Mouse (Mus musculus) ES-Bruce4 (cell line): ENCODE data around the gene Hoxd10. TPM values are rescaled to one million over a fixed set of nuclear protein-coding genes. Genes with fewer than 3 reads are reported as not detected.

ENCODE experiments used
- H3K27ac ChIP-seq: 2 replicates; pipeline ENCODE4 v1.5.1; 2012; ENCODE audit warnings: low read length, inconsistent platforms; ENCODE audit not compliant: insufficient read depth
- H3K27me3 ChIP-seq: 2 replicates; pipeline ENCODE4 v1.6.1; 2012; ENCODE audit warnings: mild to moderate bottlenecking, low read length, inconsistent platforms; ENCODE audit not compliant: control insufficient read depth, poor library complexity, insufficient read depth, severe bottlenecking
- H3K36me3 ChIP-seq: 2 replicates; pipeline ENCODE4 v1.6.1; 2012; ENCODE audit warnings: inconsistent platforms, mild to moderate bottlenecking, low read length, moderate library complexity; ENCODE audit not compliant: control insufficient read depth, poor library complexity, insufficient read depth, severe bottlenecking
- H3K4me1 ChIP-seq: one replicate; pipeline ENCODE4 v1.8.1; 2011; ENCODE audit warnings: low read length; ENCODE audit not compliant: control insufficient read depth, insufficient read depth
- H3K4me3 ChIP-seq: 2 replicates; pipeline ENCODE4 v1.5.1; 2011; ENCODE audit warnings: low read depth, mild to moderate bottlenecking, low read length
- H3K9ac ChIP-seq: 2 replicates; pipeline ENCODE4 v1.6.1; 2012; ENCODE audit warnings: low read depth, mild to moderate bottlenecking, inconsistent platforms; ENCODE audit not compliant: poor library complexity, severe bottlenecking
- H3K9me3 ChIP-seq: replicated peaks from 2 replicates; pipeline ENCODE4 v1.6.1; 2012; ENCODE audit warnings: mild to moderate bottlenecking, low read length, inconsistent platforms; ENCODE audit not compliant: control insufficient read depth, poor library complexity, insufficient read depth, severe bottlenecking
- CTCF ChIP-seq: IDR thresholded peaks from one replicate; pipeline ENCODE4 v1.8.1; 2011; ENCODE audit warnings: low read depth, low read length
- EP300 ChIP-seq: IDR thresholded peaks from 2 replicates; pipeline ENCODE4 v1.6.1; 2011; ENCODE audit warnings: low read depth, low read length; ENCODE audit not compliant: insufficient read depth
- POLR2A ChIP-seq: IDR thresholded peaks from one replicate; pipeline ENCODE4 v1.8.1; 2011; ENCODE audit warnings: low read length; ENCODE audit not compliant: insufficient read depth
- polyA plus RNA-seq: library from polyadenylated mRNA; stranded (reverse); fragments of >200 nt; gene quantifications from 2 replicates; pipeline ENCODE4 v1.2.4, GENCODE M21; 2011; ENCODE audit warnings: low read depth; ENCODE audit not compliant: missing spikeins, insufficient read depth, insufficient read length

The Hoxd10 gene
- polyA plus RNA-seq, 1 experiment, result not detected

DNA sequence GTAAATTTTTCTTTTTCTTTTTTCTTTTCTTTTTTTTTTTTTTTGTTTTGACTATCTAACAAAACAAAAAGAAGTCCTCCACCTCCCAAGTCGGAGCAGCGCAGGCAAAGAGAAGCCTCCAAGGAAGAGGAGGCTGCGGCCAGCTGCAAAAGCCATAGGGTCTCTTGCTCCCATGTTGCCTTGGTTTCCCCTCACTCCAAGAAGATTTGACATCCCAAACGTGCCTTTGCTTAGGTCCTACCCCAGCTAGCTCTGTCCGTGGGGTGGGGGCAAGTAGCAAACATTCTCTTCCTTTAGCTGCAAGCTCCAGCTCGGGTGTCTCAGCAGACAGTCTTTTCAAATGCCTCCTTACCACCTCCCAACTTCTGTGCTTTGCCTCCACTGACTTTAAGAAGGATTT is 42.0 kb downstream of the Hoxd10 start:
- TF ChIP-seq POLR2A (no peak), CTCF (no peak), EP300 (no peak)
- Histone ChIP-seq H3K4me1 (no peaks in the 10 kb centered on the region), H3K36me3 (no peaks in the 10 kb centered on the region), H3K9ac (no peak overlapping the region), H3K4me3 (no peak overlapping the region), H3K27me3 (peaks cover 62% of the 10 kb centered on the region), H3K9me3 (no peaks in the 10 kb centered on the region), H3K27ac (no peak overlapping the region)

DNA sequence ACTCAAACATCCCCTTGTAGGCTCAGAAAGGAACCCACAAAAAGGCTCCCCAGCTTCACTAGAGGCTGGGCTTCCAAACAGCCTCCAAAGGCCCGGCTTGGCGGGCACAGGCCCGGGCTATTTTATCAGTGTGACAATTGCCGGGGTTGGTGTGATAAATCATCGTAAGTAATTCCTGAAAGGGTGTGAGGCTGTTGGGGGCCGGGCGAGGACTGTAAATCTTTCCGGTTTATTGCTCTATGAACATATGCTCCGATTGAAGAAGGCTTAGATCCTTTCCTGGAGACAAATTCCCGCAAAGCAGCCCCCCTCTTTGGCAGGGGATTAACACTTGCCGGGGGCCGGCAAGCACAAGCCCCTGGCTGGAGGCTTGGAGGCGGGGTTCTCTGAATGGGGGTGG is 42.7 kb downstream of the Hoxd10 start:
- H3K4me1 ChIP-seq, result no peaks in the 10 kb centered on the region

DNA sequence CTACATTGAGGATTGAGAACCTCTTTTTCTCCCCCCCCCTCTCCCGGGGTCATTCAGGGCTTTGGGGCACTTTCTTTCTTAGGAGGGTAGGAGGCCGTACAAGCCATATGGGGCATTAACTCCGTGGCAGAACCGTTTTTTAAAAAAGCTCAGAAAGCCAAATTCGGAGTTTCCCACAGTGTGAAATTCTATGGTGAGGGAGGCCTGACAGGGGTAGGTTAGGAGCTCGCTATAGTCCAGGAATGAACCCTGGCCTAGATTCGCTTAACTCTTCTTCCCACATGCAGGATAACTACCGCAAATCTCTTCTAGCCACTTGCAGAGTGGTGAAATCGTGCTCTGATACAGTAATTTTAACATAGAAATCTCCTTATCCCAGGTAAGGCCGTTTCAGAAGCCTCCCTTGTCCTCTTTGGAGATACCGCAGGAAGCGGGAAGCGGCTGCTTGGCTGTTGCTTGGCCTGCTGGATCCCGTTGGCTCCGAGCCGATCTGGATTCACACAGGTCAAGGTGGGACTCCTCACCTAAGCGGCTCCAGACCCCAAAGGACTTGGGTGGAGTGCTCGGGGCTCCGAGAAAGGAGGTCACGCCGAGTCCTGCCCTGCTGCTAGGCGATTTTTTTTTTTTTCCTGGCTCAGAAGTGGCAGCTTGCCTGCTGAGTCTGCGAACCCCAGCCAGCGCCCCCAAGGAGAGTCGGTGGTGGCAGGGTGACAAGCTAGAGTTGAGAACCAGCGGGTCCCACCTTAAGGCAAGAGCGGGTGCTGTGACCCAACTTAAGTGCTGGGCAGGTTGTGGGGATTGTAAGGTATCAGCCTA is 43.5 kb downstream of the Hoxd10 start:
- H3K4me1 ChIP-seq, result no peaks in the 10 kb centered on the region
- no peak overlapping the region for H3K27ac ChIP-seq

More for the DNA sequence above, 42.7 kb downstream of the Hoxd10 start:
- TF ChIP-seq CTCF, result no peak
- H3K4me3 ChIP-seq, result no peak overlapping the region
- H3K27ac ChIP-seq, result no peak overlapping the region
- peaks cover 63% of the 10 kb centered on the region for H3K27me3 ChIP-seq
- H3K9ac ChIP-seq, result no peak overlapping the region
- no peaks in the 10 kb centered on the region for H3K9me3 ChIP-seq
- H3K36me3 ChIP-seq, result no peaks in the 10 kb centered on the region

DNA sequence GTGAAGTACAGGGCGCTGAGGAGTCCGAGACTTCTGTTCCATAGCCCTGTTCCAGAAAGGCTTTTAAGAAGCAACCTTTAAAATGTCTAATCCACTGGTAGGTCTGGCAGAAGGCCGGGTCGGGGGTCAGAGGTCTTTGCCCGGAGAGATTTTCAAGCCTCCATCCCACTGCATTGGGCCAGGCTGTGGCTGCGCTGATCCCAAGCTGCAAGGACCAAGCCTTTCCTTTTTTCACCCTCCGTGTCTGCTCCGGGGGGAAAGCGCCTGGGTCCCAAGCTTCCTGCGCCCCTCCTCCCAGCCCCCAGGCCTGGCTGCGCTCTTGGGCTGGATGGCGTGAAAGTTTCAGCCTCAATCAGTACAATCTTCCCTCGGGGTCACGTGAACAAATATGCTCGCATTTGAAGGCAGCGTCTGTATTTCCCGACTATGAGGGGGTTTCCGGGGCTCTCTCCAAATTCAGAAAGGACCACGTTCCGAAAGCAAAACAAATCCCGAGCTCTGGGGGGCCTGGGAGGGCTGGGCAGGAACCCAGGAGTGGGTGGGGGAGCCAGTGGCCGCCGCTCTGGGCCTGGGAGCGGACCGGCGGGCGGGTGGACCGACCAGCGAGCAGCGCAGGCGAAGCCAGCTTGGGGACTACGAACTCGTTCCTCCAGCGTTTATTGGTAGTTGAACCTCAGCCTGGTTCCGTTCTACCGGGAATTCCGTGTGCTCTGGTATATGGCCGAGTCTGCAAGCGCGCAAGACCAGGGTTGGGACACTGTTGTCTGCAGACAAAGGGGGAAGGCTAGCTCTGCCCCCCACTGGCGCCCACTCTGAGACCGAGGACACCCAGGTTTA is 44.3 kb downstream of the Hoxd10 start:
- H3K9ac ChIP-seq, result no peak overlapping the region
- no peak overlapping the region for H3K27ac ChIP-seq
- no peak overlapping the region for H3K4me3 ChIP-seq
- peaks cover 67% of the 10 kb centered on the region for H3K27me3 ChIP-seq
- TF ChIP-seq CTCF (no peak), EP300 (no peak), POLR2A (no peak)
- no peaks in the 10 kb centered on the region for H3K36me3 ChIP-seq
- H3K9me3 ChIP-seq, result no peaks in the 10 kb centered on the region
- H3K4me1 ChIP-seq, result no peaks in the 10 kb centered on the region

More for the DNA sequence above, 43.5 kb downstream of the Hoxd10 start:
- Histone ChIP-seq H3K36me3 (no peaks in the 10 kb centered on the region), H3K9me3 (no peaks in the 10 kb centered on the region), H3K27me3 (peaks cover 69% of the 10 kb centered on the region), H3K4me3 (no peak overlapping the region), H3K9ac (no peak overlapping the region)
- TF ChIP-seq POLR2A, result no peak
- TF ChIP-seq CTCF, result no peak
- no peak for TF ChIP-seq EP300

DNA sequence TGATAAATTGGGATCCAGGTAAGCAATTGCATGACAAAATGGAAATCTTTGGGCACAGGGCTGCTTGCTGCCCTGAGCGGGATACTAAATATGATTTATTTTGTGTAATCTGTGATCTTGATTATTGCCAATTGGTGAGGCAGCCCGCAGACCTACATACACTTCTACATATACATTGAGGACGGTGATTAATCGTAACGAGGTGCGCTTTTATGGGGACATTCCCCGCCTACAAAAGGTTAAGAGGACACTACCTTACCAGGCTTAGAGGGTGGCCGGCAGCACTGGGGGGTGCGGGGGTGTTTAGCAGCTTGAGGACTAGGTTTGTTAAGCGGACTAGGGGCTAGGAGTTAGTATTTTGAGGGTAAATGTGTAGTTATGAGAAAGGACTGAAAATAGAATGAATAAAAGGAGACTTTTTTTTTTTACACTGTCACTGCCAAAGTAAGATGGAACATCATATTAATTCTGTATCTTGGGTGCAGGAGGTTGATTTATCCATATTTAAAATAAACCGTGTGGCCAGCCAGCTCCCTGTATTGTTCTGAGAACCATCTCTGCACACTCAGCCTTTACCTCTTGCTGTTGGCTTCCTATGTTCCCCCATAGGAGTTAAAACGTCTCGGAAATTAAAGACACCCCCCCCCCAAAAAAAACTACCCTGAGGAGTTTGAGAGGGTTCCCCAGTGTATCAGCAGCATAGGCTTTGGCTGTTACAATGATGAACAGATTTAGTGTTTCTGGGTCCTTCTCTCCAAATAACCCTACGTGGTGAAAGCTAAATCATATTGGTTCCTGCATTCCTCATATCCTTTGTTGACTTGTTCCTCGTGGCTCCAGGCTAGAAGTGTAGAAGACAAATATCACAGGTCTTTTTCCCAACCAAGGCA is 45.2 kb downstream of the Hoxd10 start:
- H3K27ac ChIP-seq, result no peak overlapping the region
- no peaks in the 10 kb centered on the region for H3K36me3 ChIP-seq
- no peaks in the 10 kb centered on the region for H3K4me1 ChIP-seq
- no peak overlapping the region for H3K9ac ChIP-seq
- no peak for TF ChIP-seq EP300
- TF ChIP-seq POLR2A, result no peak
- TF ChIP-seq CTCF, result no peak
- H3K9me3 ChIP-seq, result no peaks in the 10 kb centered on the region
- H3K4me3 ChIP-seq, result no peak overlapping the region
- H3K27me3 ChIP-seq, result peaks cover 69% of the 10 kb centered on the region
